Mouse (Mus musculus): ENCODE measurements around the gene Kcnc1.
A peak's percentile ranks its signal among the peaks of the same experiment; 100 is the strongest.

Gene Kcnc1

DNA sequence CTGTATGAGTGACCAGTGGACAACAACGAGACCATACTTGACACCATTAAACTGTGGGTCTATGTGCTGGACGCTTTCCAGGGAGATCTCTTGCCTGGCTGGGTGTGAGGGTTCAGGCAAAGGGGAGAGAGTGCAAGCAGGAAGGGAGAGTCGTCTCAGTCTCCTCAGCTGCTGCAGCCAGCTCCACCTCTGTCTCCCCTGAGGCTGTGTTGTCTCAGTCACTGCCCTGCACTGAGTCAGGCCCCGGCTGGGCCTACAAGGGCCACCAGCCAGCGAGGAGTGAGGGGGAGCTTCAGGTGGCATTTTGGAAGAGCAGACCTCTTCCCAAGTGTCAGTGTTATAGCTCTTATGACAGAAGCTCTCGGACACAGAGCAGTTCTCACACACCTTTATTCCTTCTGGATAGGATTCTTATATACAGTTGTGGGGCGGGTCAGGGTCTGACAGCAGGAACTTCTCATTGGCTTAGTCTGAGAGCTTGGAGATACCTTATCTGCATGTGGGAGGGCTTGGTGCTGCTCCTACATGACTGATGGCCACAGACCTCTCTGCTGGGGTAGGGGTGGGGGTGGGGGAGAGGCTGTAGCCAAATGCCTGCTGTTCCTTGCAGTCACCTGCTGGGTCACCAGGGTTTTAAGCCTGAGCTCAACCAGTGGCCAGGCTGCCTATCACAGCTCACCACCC, 74.9 kb downstream of the Kcnc1 start:
- DNase-seq (ENCODE audit: low spot score in 2 of 2), result no peak

DNA sequence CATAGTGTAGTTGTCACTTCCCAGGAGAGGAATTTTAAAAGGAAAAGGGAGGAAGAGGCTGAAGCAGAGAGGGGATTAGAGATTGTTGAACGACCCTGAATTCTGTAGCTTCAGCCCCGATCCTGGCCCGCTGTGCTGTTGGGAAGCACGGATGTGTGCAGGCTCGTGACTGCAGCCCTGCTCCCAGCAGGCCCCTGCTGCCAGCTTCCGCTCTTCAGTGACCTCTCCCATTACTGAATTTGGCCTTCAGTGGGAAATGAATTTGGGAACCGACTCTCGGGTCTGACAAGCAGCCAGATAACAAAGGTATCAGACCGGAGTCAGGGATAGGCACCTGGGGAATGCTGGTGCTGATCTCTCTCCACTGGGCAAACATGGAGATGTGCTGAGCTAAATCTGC, 76.8 kb downstream of the Kcnc1 start:
- no peak for DNase-seq (ENCODE audit: low spot score in 2 of 2)

DNA sequence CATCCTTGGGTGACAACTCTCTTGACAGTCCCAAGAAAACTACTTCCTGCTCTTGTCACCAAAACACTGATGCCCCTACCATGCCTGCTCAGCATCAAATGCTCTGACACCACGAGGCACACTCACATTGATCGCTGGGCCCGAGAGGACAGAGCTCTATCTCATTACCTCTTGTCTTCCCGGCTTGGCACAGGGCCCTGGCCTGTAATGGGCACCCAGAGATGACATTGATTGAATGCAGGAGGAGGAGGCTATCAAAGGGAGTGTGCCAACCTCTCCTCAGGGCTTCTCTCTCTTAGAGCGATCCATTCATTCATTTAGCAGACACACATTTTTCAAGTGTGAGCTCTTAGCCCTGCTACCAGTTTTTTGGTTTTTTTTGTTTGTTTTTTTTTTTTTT, 79.2 kb downstream of the Kcnc1 start:
- DNase-seq (ENCODE audit: low spot score in 2 of 2), result no peak

DNA sequence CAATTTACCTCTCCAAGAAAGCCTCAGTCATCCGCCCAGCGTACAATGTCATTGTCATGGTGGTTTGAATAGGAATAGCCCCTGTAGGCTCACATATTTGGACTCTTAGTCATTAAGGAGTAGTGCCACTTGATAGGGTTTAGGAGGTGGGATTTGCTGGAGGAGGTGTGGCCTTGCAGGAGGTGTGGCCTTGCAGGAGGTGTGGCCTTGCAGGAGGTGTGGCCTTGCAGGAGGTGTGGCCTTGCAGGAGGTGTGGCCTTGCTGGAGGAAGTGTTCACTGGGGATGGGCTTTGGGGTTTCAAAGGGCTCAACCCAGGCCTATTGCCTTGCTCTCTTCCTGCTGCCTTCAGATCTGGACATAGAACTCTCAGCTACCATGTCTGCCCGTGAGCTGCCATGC, 81.2 kb downstream of the Kcnc1 start:
- DNase-seq (ENCODE audit: low spot score in 2 of 2), result no peak

DNA sequence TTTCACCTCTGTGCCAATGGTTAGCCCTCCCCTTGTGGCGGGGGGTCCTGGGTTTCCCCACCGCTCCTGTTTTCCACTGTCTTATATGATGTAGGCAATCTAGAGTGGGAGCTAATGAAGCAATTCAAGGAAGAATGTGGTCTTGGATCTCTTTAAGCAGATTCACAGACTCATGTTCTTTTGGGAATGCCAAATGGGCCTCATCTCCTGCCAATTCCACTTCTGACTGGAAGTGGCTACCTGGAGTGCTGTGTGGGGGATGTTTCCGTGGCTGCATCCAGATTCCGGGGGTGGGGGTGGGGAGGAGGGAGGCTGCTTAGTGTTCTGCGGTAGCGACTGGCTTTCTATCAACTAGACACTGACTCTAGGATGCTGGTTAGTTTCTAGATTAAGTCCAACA, 83.5 kb downstream of the Kcnc1 start:
- no peak for DNase-seq (ENCODE audit: low spot score in 2 of 2)

DNA sequence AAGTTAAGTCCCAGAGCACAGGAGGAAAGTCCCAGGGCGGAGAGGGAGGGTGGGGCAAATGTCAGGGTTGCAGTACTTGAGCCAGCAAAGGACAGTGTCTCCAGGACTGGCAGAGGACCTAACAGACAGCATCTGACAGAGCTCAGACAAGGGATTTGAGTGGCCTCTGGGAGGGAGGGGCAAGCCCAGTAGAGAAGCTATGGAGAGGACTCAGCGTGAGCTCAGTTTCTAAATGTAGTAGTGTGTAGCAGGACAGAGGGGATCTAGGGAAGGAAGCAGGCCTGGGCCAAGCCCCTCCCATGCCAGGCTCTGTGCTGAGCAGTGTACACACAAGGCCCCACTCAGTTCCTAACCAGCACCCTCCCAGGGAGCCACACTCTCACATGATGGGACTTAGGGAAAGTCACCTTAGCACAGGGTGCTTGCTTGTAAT, 85.8 kb downstream of the Kcnc1 start:
- peak; percentile 10 to 15 for DNase-seq (ENCODE audit: low spot score in 2 of 2)

DNA sequence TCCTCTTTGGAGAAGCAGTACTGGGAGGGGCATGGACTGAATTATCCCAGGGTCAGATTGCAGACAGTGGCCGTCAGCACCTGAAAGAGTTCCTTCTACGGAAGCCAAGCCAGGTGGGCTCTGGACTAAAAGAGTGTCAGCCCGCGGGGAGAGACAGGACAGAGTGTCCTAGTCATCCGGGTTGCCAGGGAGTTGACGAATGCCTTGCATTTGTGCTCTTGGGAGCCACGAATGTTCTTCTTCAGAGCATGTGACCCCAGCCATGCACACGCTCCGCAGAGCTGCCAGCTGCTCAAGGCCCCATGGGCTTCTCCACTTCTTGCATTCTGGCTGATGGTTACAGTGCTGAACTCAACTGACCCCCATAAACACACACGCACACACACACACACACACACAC, 86.8 kb downstream of the Kcnc1 start:
- DNase-seq (ENCODE audit: low spot score in 2 of 2), result no peak

DNA sequence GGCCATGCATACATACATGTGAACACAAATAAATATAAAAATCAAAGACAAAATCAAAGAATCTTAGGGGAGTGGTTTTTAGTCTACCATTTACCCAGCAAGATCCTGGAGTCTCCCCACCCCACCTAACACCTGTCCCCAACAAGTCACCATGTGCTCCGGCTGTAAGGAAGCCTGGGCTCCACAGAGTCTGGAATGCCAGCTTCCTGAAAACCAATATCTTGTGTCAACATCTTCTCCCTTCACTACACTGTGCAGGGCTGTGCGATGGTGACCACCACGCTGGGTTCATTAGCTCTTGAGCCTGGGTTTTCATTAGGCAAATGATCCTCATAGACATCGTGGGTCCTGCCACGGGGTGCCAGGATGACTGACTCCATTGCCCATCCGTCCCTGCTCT, 87.9 kb downstream of the Kcnc1 start:
- no peak for DNase-seq (ENCODE audit: low spot score in 2 of 2)

DNA sequence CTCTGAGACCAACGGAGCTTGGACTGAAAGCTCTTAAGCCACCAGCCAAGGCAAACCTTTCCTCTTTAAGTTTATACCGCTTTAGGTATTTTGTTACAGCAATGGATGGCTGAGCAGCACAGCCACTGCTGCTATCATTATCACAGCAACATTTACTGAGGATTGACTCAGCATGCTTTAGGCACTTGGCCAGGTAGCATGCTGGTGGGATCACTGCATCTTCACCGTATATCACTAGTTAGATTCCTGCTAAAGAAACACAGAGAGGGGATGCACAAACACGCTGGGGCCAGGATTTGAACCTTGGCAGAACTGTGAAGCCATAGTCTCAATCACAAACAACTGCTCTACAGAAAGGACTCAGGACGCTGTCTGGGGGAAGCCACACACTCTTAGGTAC, 90.5 kb downstream of the Kcnc1 start:
- no peak for DNase-seq (ENCODE audit: low spot score in 2 of 2)

DNA sequence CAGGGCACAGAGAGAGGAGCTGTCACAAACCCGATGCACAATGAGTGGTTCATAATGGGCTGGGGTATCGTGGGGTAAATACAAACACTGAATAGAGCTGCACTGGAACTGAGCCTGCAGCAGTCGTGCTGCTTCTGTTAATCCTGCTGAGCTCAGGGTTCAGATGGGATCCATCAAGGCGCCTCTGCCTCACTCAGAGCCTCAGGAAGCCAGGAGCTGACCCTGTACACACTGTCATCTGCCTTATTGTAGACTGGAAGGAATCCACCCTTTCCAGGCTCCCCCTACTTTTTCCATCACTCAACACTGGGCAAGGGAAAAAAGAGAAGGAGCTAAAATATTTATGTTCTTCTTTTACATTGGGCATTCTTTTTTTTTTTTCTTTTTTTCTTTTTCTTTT, 91.1 kb downstream of the Kcnc1 start:
- DNase-seq (ENCODE audit: low spot score in 2 of 2), result no peak
